Mouse (Mus musculus) intestine, embryonic 16.5 days (tissue): ENCODE data around the gene Slc45a1. TPM values are rescaled to one million over a fixed set of nuclear protein-coding genes. Genes with fewer than 3 reads are reported as not detected.
A peak's percentile ranks its signal among the peaks of the same experiment; 100 is the strongest.

Experiments
- ATAC-seq: fragments of 200-750 bp; cut with Nextera tagmentation; 2 replicates; pipeline ENCODE4 v1.8.0; 2017; ENCODE audit warnings: moderate TSS enrichment, moderate library complexity
- H3K27ac ChIP-seq: fragments of 300-500 bp; sonication (generic); 2 replicates; pipeline ENCODE4 v1.5.1; 2014; ENCODE audit warnings: mild to moderate bottlenecking, low read length
- H3K27me3 ChIP-seq: fragments of 300-500 bp; sonication (generic); replicated peaks from 2 replicates; pipeline ENCODE4 v1.6.1; 2014; ENCODE audit warnings: low read length, control low read depth, mixed read lengths; ENCODE audit not compliant: control insufficient read depth, insufficient read depth
- H3K36me3 ChIP-seq: fragments of 300-500 bp; sonication (generic); 2 replicates; pipeline ENCODE4 v1.6.1; 2014; ENCODE audit warnings: low read length, control low read depth; ENCODE audit not compliant: control insufficient read depth, insufficient read depth
- H3K4me1 ChIP-seq: fragments of 300-500 bp; sonication (generic); 2 replicates; pipeline ENCODE4 v1.6.1; 2014; ENCODE audit warnings: low read length, control low read depth, mixed read lengths; ENCODE audit not compliant: control insufficient read depth, insufficient read depth
- H3K4me2 ChIP-seq: fragments of 300-500 bp; sonication (generic); 2 replicates; pipeline ENCODE4 v1.6.1; 2014; ENCODE audit warnings: low read depth, low read length, control low read depth
- H3K4me3 ChIP-seq: fragments of 300-500 bp; sonication (generic); 2 replicates; pipeline ENCODE4 v1.5.1; 2014; ENCODE audit warnings: mild to moderate bottlenecking, low read length
- H3K9ac ChIP-seq: fragments of 300-500 bp; sonication (generic); 2 replicates; pipeline ENCODE4 v1.6.1; 2014; ENCODE audit warnings: low read depth, low read length
- H3K9me3 ChIP-seq: fragments of 300-500 bp; sonication (generic); 2 replicates; pipeline ENCODE4 v1.6.1; 2016; ENCODE audit warnings: low read length, control low read depth; ENCODE audit not compliant: control insufficient read depth
- WGBS: fragments of 180-500 bp; shearing (Covaris S2); extraction: QIAGEN DNeasy Blood & Tissue Kit; methylation state at CpG from one replicate; pipeline ENCODE4 v1.1.7; 2014; 5-methylcytosine and 5-hydroxymethylcytosine counted together
- polyA plus RNA-seq: library from polyadenylated mRNA; unstranded; fragments of >200 nt; fragmentation: Nextera tagmentation; extraction: Ambion mirVana; gene quantifications from 2 replicates; pipeline ENCODE4 v1.2.1, GENCODE M21; 2015

Gene Slc45a1
- polyA plus RNA-seq, 1 experiment from 2014 or later = 1.0 TPM

GRCm38 (mm10) chr4:150590621-150591282 is 61.2 kb downstream of the Slc45a1 start:
- Histone ChIP-seq H3K27me3 (no peaks in the 10 kb centered on the region), H3K4me2 (no peak overlapping the region), H3K9ac (no peak overlapping the region), H3K4me3 (no peak overlapping the region), H3K27ac (no peak overlapping the region), H3K36me3 (no peaks in the 10 kb centered on the region), H3K4me1 (peaks cover 44% of the 10 kb centered on the region), H3K9me3 (no peaks in the 10 kb centered on the region)
- ATAC-seq = no peak
- 35% methylated on average over 3 of the region's 3 CpGs for WGBS

GRCm38 (mm10) chr4:150588300-150588621 is 63.7 kb downstream of the Slc45a1 start:
- Histone ChIP-seq H3K4me2 (no peak overlapping the region), H3K9me3 (no peaks in the 10 kb centered on the region), H3K27ac (no peak overlapping the region), H3K27me3 (no peaks in the 10 kb centered on the region), H3K9ac (no peak overlapping the region), H3K36me3 (no peaks in the 10 kb centered on the region), H3K4me1 (peaks cover 58% of the 10 kb centered on the region), H3K4me3 (no peak overlapping the region)
- no peak for ATAC-seq
- WGBS = 54% methylated on average over 2 of the region's 2 CpGs

- no peak overlapping the region for H3K4me3 ChIP-seq
- H3K27me3 ChIP-seq = no peaks in the 10 kb centered on the region
- no peaks in the 10 kb centered on the region for H3K9me3 ChIP-seq
- H3K36me3 ChIP-seq = no peaks in the 10 kb centered on the region
- WGBS = 55% methylated on average over 8 of the region's 8 CpGs
- ATAC-seq = no peak
- no peak overlapping the region for H3K27ac ChIP-seq
- no peak overlapping the region for H3K9ac ChIP-seq
- no peak overlapping the region for H3K4me2 ChIP-seq
- H3K4me1 ChIP-seq = peaks cover 63% of the 10 kb centered on the region
These were observed 64.2 kb downstream of the Slc45a1 start for GRCm38 (mm10) chr4:150587597-150588299.

DNA sequence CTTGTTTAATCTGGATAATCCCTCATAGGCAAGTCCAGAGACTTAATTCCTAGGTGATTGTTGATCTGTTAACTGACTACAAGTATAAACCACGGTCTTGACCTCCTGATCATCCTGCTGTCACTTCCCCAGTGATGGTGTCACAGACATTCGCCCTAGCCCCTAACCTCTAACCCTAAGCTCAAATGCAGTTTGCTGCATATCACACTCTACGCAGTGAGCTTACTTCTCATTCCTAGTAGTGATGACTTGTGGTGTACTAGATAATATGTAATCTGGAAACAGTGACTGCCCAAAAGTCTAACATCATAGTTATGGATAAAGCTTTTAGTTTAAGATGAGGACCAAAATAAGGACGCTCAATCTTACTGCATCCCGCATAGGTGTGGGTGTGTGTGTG is 65.7 kb downstream of the Slc45a1 start:
- H3K9me3 ChIP-seq = no peaks in the 10 kb centered on the region
- WGBS = 79% methylated on average over 5 of the region's 5 CpGs
- H3K4me1 ChIP-seq = peaks cover 57% of the 10 kb centered on the region

GRCm38 (mm10) chr4:150585800-150586199 is 66.2 kb downstream of the Slc45a1 start:
- no peak overlapping the region for H3K4me2 ChIP-seq
- ATAC-seq = no peak
- H3K9ac ChIP-seq = no peak overlapping the region
- no peaks in the 10 kb centered on the region for H3K27me3 ChIP-seq
- no peak overlapping the region for H3K4me3 ChIP-seq
- H3K4me1 ChIP-seq = peaks cover 57% of the 10 kb centered on the region
- no peak overlapping the region for H3K27ac ChIP-seq
- no peaks in the 10 kb centered on the region for H3K9me3 ChIP-seq
- WGBS = 89% methylated on average over 2 of the region's 2 CpGs
- no peaks in the 10 kb centered on the region for H3K36me3 ChIP-seq

More for the DNA sequence above, 65.7 kb downstream of the Slc45a1 start:
- no peaks in the 10 kb centered on the region for H3K27me3 ChIP-seq
- no peak for ATAC-seq
- no peak overlapping the region for H3K9ac ChIP-seq
- H3K27ac ChIP-seq = no peak overlapping the region
- no peaks in the 10 kb centered on the region for H3K36me3 ChIP-seq
- H3K4me3 ChIP-seq = no peak overlapping the region
- H3K4me2 ChIP-seq = no peak overlapping the region

GRCm38 (mm10) chr4:150583777-150584135 is 68.2 kb downstream of the Slc45a1 start:
- Histone ChIP-seq H3K4me3 (no peak overlapping the region), H3K27ac (peak overlapping the region; percentile 88), H3K36me3 (no peaks in the 10 kb centered on the region), H3K9ac (0 out of 2 replicates have a peak overlapping the region, but pooled peaks have one; percentile 15), H3K4me2 (peak overlapping the region; percentile 26), H3K27me3 (no peaks in the 10 kb centered on the region), H3K4me1 (peaks cover 54% of the 10 kb centered on the region), H3K9me3 (no peaks in the 10 kb centered on the region)
- peak; percentile 86 for ATAC-seq
- 29% methylated on average over 3 of the region's 3 CpGs for WGBS

DNA sequence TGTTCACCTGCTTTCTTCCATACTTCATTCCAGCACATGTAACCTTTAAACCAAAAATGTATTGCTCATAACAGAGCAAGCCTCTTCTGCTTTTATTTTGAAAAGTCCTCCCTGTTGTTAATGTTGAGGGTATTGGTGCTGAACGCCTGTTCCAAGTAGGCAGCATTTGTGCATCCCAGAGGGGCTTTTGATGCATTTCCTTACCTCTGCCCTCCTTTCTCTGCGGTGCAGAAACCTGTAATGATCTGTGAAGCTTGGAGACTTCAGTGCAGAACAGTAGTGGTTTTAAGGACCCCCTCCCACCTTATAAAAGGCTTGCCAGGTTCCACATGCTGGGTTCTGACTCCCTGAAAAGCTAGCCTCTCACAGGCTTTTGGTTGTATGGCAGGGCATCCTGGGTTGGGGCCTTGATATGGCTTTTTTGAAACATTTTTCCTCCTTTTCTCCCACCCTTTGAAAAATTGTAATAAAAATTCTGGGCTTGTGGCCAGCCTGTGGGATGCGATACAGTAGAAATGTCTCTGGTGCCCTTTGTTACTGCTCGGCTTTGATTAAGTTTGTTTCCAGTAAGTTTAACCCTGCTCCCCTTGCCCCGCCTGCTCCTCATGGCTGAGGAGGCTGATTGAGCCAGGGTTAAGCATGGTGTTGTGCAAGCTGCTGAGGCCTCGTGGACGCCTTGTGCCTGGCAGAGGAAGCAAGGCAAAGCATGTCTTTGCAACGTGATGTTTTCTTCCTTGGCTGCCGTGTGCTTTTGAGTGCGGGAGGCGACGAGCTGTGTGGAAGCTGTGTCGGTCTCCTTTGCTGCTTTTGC is 68.8 kb downstream of the Slc45a1 start:
- 9% methylated on average over 13 of the region's 13 CpGs for WGBS
- H3K4me1 ChIP-seq = peaks cover 53% of the 10 kb centered on the region
- H3K9ac ChIP-seq = peak overlapping the region; percentile 31; the same call in 1 of the 2 replicates
- H3K36me3 ChIP-seq = no peaks in the 10 kb centered on the region
- peak overlapping the region; percentile 3; the same call in 1 of the 2 replicates for H3K4me3 ChIP-seq
- peak overlapping the region; percentile 88 for H3K27ac ChIP-seq
- H3K27me3 ChIP-seq = no peaks in the 10 kb centered on the region
- H3K9me3 ChIP-seq = no peaks in the 10 kb centered on the region
- peak; percentile 93 for ATAC-seq
- peak overlapping the region; percentile 26 for H3K4me2 ChIP-seq

DNA sequence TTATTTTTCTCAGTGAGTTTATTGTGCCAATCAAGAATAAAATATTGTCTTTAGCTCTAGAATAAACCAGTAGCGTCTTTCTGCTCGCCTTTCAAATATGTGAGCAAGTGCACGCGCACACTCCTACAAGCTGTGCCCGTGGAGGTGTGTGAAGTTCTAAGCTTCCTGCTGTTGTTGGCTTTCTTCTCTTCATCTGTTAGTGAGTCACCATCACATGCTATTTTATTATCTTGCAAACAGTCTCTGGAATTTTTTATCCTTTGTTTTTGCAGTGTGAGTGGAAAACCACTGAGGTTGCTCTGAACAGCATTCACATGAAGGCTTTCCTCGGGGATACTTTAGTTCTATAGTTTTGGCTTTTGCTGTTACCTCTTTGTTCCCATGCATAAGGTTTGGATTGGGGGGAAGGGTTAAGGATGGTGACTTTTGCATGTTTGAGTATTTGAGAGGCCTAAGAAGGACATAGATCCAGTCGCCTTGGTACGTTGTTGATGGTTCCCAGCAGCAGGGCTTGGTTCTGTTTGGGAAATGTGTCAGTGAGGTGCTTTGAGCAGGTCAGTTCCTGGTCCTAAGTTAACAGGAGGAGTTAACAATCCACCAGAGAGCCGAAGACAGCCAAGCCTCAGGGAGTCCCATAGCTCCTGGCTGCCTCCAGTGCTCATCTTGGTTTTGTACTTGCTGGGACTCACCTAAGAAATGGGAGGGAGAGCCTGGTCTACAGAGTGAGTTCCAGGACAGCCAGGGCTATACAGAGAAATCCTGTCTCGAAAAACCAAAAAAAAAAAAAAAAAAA is 69.8 kb downstream of the Slc45a1 start:
- Histone ChIP-seq H3K4me2 (0 out of 2 replicates have a peak overlapping the region, but pooled peaks have one; percentile 16), H3K36me3 (no peaks in the 10 kb centered on the region), H3K4me1 (peaks cover 45% of the 10 kb centered on the region), H3K4me3 (no peak overlapping the region), H3K27ac (peak overlapping the region; percentile 88), H3K9ac (no peak overlapping the region), H3K27me3 (no peaks in the 10 kb centered on the region), H3K9me3 (no peaks in the 10 kb centered on the region)
- WGBS = 46% methylated on average over 10 of the region's 10 CpGs
- ATAC-seq = peak; percentile 39; the same call in 1 of the 2 replicates
